Mouse (Mus musculus) thymus, adult 2 months (tissue): ENCODE data around the gene Gxylt2.

ENCODE experiments used
- CTCF ChIP-seq: fragments of 200-500 bp; IDR thresholded peaks from 2 replicates; pipeline ENCODE4 v1.5.1; 2012; ENCODE audit warnings: mild to moderate bottlenecking, control low read depth, low read length, moderate library complexity, borderline replicate concordance; ENCODE audit not compliant: control insufficient read depth, poor library complexity, insufficient read depth; ENCODE audit errors: extremely low read depth
- POLR2A ChIP-seq: fragments of 200-500 bp; IDR thresholded peaks from 2 replicates; pipeline ENCODE4 v1.6.1; 2012; ENCODE audit warnings: mild to moderate bottlenecking, low read length, control low read depth, moderate library complexity; ENCODE audit not compliant: control insufficient read depth, poor library complexity, insufficient read depth; ENCODE audit errors: extremely low read depth

DNA sequence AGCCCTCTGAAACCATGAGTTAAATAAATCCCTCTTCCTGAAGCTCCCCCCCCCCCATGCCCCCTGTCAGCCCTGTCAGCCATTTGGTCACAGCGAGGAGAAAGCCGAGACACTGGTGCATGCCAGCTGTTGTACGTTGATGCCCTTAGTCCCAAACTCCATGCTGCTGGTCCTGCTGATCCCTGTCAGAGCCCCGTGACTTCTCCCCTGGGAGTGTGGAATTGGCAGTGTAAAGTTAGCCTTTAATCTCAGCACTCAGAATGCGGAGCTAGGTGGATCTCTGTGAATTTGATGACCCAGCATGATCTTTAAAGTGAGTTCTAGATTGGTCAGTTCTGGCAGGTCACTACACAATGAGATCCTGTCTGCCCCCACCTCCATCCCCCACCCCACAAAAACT lies 125.2 kb downstream of the Gxylt2 start:
- TF ChIP-seq POLR2A = no peak
- no peak for TF ChIP-seq CTCF
